Mouse (Mus musculus) spleen, postnatal 14 days (tissue): Measurements from ENCODE around the gene Tas2r140.

Experiments
- DNase-seq, 2 experiments: peaks; one replicate each; pipeline ENCODE4 v3.0.0; 2021 to 2022; ENCODE audit warnings: low spot score in 2 of 2

The Tas2r140 gene

GRCm38 (mm10) chr6:133055716-133056115, at the start of gene Tas2r140:
Tas2r140 (minus strand) TSS chr6:133055816.
- DNase-seq: no peak

GRCm38 (mm10) chr6:133104609-133104921, 48.9 kb upstream of the Tas2r140 start, which contains the start of gene Smim10l1:
Smim10l1 (plus strand) TSS chr6:133104909.
- no peak for DNase-seq

GRCm38 (mm10) chr6:133102430-133102829, 46.8 kb upstream of the Tas2r140 start:
- DNase-seq: no peak

GRCm38 (mm10) chr6:133092226-133092625, 36.6 kb upstream of the Tas2r140 start:
- no peak for DNase-seq

GRCm38 (mm10) chr6:133037001-133037400, 18.6 kb downstream of the Tas2r140 start, which contains the start of gene Tas2r103:
Tas2r103 (minus strand) TSS chr6:133037101.
- no peak for DNase-seq
